Mouse (Mus musculus) thymus, adult 18-20 months (tissue): ENCODE measurements around the gene Cadps2.

ENCODE experiments used
- DNase-seq, 2 experiments: peaks; one replicate each; pipeline ENCODE4 v3.0.0; 2022; ENCODE audit warnings: mixed read lengths in 2 of 2

Gene Cadps2

DNA sequence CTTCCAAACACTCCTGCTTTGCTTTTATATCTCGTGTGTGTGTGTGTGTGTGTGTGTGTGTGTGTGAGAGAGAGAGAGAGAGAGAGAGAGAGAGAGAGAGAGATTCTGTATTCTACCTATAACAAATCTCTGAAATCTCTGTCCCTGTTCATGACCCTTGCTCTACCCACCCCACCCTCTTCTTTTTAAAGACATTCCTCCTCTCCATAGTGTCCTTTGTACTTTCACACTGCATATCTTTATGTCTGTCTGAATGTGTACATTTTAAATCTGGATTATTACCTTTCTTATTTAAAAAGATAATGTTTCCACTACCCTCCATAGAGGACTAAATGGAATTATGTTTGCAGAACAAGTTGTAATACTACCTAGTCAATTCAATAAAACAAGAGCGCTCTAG, 315.5 kb downstream of the Cadps2 start:
- DNase-seq = no peak

DNA sequence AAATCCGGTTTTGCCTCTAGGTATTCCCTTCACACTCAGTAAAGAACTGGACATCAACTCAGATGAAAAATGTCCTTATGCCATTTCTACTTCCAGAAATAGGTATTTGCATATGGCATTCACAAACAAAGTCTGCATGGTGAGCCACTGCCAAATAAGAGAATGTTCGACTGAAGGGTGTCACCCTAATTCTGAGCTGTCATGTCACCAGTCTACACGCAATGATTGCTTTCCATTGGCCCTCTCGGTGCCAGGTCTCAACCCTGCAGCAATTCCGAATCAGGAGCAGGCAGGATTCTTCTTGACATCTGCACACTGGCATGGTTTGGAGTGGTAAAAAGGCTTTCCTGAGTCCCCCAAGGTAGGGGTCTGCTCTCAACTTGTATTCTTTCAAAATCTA, 316.7 kb downstream of the Cadps2 start:
- DNase-seq = no peak

DNA sequence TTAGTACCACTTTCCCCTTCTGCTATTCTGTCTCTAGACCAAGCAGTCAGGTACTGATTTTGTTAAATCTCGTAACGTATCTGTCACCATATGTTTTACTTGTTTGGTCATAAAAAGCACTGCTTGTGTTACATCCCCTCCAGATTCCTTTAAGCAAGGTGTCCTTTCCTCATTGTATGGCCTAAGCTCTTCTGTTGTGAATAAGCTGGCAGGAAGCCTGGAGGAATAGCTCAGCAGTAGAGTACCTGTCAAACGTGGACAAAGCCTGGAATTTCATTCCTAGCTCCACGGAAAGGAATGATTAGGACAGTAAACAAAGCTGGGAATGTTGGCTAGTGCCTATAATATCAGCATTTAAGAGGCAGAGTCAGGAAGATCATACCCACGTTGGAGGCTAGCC, 340.6 kb downstream of the Cadps2 start:
- no peak for DNase-seq

DNA sequence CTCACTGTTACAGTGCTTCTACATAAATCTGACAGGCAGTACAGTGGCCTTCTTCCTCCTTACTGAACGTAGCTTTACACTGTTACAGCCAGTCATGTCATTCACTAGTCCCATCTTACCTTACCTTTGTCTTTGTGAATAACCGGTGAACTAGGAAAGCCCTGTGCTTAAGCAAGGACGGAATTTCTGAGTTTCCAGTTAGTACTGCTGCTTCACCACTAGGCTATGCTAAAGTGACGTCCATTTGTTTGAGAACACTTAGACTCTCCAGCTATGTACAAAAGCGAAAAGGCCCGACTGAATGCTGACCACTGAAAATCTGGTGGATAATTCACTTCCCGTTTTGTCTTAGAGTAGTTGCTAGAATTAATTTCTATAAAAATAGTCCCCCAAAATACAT, 347.4 kb downstream of the Cadps2 start:
- no peak for DNase-seq

DNA sequence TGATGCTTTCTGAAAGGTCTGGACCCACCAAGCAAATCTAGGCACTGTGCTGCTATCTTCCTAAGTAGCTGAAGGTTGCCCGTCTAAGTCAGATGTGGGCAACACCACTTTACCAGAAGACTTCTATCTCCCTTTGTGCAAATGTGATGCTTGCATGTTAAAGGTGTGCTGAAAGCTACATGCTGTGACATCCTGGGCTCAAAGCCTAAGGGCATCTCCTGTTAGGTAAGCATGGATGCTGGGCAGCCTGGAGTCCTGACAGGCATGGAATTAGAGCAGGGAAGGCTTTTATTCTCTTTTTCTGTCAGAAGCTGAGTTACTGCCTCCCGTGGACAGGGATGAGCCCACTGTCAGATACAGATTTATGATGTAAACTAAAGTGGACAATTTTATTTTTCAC, 348.8 kb downstream of the Cadps2 start:
- DNase-seq = no peak

DNA sequence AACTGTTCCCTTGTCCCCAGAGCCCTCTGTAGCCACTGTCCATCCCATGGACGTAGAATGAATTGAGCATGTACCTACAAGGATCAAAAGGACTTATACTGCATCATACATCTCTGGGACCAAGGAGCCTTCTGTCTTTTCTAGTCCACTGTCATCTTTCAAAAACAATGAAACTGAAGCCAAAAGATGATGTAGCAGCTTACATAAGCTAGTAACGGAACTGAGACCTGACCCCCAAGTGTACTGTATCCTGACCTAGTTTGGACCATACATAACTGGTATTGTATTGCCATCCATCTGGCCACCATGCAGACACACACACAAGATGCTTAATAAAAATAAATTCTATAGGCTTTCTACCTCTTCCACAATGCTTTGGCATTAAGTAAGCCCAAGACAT, 350.2 kb downstream of the Cadps2 start:
- no peak for DNase-seq

DNA sequence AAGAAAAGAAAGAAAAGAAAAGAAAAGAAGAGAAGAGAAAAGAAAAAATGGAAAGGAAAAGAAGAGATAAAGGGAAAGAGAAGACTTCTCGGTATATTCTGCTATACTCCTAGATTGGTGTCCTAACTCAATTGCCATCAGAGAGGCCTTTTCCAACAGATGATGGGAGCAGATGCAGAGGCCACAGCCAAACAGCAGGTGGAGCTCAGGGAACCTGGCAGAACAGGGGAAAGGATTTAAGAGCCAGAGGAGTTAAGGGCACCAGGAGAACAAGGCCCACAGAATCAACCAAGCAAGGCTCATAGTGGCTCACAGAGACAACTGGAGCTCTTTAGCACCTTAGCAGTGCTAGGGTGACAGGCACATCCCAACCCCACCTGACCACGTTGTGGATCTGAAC, 366.5 kb downstream of the Cadps2 start:
- DNase-seq = no peak

DNA sequence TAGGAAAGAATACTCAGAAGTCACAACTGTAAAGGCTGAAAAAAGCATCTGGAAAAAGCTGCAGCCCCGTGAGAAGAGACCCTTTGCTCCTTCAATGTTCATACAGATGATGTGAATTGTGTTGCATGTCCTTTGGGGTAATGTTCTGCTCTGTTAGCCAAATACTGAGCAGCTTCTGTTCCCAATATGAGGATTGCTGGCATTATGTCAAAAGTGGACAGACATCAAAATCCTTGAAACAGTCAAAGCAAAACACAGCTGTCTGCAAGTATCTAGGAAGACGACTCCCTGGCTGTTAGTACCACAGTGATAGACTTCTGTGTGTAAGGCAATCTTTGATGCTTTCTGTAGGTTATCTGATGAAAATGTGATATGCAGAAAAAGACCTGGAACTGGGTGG, 367.4 kb downstream of the Cadps2 start:
- DNase-seq = no peak

DNA sequence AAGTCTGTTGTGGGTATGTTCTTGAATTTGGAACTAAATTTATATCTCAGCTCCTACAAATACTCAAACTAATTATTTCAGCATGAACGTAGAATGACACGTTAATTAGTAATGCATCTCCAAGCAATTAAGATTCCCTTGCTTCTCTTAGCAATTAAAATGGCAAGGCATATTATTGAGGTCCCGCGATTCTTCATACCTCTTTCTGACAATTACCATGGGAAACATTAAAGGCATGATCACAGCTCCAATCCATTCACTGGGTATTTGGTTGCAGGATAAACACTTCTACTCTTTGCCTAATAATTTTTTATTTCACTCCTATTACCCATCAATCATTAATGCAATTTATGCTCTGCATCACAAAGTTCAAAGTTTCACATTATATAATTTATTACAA, 371.3 kb downstream of the Cadps2 start:
- no peak for DNase-seq

DNA sequence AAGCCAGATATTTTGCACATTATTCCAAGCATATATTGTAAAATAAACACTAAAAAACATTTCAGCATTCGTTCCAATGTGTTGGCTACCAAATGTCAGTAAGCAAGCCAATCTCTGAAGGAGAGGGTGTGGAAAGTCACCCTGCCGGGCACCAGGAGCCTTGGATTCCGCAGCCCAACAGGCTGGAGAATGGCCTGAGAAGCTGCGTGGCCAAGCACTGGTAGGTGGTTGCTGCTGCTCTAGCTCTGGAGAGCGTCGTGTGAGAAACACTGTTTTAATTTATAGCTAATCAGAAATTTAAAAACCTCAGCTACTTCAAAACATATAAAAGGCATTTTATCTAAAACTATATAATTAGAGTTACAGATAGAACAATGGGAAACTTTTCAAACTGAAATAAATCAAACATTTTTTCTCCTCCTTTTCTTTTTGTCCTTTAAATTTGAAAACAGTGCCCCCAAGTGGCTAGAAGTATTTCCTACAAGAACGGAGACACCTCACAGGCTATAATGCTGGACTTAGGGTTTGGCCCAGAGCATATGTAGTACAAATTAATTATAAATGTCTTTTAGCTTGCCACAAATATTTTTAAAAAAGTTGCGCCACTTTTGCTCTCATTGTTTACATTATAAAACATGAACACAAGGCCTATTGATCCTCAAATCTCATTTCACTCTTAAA, 376.5 kb downstream of the Cadps2 start:
- no peak for DNase-seq

DNA sequence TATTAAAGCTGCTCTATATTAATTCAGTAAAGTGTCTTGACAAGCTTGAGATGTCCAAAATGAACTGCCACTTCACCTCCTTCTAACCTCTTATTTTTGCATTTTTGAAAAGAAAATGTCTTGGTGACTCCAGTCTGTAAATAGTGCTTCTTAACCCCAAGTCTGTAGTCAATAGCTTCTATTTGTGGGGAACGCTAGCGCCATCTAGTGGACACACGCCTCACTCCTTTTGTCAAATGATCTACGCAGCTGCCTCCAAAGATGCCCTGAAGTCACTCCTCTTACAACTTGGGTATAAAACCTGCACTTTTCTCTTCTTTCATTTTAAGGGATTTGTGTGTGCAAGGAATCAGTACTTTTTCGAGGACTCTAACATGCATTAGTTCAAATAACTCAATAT, 381.5 kb downstream of the Cadps2 start:
- no peak for DNase-seq

DNA sequence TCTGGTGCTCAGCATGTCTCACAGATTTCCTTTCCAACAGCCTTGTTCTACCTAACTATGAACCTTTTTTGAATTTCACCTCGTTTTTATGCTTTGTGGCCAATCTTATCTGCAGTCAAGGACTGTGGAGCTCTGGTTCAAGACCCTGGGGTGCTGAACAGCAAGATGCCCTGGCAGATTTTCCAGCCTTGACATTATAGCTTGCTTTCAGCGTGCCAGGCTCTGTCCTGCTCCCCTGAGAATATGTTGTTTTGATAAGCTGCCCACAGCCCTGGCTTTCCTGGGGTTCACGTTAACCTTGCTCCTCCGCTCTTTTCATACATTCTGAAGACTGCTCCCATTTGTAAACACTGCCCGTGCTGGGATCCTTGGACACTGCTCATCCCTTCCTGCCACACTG, 385.3 kb downstream of the Cadps2 start:
- DNase-seq = no peak

DNA sequence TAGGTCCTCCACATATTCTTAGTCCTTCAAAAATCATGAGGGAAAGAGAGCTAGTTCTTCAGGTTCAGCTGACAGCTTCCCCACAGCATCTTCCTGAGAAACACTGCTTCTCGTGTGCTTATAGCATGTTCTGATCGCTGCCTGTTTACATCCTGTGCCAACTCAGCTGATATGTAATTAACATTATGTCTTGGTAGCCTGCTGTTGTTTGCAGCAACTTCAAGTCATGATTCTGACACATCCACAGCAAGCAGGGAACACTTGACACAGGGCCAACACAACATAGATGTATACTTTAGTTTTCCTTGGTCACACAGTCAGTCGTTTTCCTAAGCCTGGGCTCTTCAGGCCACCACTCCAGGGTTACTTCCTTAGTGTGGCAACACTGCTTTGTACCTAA, 399.3 kb downstream of the Cadps2 start:
- DNase-seq = no peak

DNA sequence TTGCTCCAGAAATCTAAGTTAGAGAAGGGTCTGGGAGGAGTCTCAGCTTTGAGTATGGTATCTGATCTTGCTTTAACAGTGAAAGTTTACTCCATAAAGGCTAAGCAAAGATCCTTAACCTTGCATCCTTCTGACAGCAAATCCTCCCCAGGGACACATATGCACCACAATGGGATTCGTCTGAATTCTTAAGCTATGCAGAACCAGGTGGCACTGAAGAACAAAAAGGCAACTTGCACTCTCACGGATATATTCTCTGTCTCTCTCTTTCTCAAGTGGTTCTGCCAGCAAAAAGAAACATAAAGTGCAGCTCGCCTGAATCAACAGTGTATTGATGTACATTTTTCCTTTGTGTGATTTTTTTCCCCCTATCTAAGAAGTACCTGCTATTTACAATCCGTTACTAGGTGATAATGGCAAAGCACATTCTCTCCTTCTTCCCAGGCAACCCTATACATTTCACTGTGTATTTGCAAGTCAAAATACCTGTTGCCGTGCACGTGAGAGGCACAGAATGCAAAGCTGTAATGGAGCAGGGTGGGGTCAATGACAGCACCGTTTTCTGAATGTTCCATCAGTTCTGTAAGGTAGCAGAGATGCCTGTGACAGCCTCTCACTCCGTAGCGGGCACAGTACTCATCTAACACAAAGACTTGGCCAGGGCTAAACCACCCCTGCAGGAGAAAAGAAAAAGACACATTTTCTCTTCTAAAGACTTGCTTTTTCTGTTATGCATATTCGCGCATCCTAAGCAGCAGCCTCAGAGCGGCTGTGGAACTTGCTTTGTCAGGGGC, 428.8 kb downstream of the Cadps2 start:
- DNase-seq = no peak

DNA sequence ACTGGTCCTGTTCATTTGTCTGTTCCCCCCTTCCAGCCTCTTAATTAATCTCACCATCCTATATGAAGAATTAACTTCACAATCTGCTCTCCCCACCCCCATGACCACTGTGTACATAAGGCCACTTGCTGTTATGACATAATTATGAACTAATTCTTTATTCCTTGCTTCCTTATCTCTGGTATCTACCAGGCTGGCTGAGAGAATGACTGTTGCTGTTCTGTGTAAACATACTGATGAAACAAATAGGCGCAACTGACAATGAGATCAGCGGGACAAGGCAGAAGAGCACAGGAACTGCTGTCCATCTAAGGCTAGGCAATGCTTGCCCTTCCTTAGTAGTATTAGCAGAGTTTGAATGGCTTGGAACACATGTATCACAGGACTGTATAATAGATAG, 445.1 kb downstream of the Cadps2 start:
- DNase-seq = no peak

DNA sequence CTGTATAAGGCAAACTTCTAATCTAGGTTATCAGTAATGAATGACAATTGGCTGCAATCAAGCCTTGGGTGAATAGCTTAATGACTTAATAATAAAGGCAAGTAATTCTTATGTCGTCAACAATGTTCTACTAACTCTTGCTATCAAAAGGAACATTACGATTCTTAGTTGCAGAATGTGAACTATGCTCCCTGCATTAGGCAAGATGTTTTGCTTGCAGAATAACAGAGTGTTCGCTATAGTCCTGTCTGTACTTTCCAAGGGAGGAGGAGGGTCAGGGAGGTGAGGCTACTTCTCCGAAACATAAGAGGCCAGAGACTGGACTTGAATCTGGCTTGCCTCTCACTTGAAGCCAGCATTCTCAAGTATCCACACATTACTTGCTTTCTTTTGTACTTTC, 446.5 kb downstream of the Cadps2 start:
- no peak for DNase-seq

DNA sequence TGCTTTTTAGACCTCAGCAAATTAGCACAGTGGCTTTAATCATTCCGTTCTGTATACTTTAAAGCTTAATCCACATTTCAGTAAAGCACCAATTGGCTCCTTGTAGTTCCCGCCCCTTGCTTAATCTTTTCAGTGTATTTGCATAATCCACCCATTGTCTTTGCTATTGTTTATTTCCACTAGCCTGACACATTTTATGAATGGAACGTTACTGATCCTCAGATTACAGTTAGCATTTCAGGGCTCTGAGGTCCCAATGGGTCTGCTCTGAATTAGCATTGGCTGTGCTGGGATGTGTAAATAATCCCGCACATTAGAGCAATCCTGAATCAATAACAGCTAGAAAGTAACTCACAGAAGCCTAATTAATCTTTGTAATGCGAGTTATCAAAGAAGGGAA, 452.5 kb downstream of the Cadps2 start:
- DNase-seq = no peak

DNA sequence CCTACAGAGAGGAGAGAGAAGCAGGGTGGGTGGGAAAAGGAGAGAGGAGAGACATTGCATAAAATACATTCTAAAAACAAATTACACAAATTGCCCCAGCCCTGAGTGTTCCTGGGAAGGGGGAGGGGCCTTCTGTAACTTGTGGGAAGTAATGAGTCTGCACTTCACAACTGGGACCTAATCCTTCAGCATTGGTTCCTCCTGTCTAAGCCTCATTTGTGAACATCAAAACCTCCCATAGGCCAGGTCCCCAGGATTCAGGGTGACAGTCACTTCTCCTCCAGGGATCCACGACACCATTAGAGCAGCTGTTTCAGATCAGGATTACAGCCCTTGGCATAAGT, 456.2 kb downstream of the Cadps2 start:
- no peak for DNase-seq

DNA sequence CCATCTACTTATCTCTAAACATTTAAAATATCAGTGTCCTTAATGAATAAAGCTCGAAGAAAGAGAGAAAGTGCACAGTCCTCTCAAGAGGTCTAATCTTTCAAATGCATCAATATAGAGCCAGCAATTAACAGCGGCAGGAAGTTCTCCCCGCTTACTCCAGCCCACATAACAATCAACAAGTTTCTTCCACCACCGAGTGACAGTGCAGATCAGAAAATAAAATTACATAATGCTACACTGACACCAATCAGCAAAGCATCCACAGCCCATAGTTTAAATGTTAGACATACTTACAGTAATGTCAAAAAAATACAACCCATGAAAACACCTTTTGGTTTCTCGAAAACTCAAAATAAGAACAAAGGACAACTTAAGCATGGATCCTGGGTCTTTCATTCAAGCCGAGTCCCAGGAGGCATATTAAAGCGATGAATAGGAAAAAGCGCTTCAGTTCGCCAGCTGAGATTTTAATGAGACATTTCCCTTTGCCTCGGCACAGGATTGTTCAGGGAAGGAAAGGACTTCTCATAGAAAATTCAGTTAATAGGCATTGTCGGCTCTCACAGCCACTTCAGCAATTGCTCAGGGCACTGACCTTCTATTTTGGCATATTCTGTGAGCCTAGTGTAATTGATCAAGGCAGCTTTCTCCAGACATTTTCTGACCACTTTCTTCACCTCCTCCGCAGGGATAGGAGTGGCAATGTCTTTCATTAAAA, 456.8 kb downstream of the Cadps2 start:
- DNase-seq = no peak

DNA sequence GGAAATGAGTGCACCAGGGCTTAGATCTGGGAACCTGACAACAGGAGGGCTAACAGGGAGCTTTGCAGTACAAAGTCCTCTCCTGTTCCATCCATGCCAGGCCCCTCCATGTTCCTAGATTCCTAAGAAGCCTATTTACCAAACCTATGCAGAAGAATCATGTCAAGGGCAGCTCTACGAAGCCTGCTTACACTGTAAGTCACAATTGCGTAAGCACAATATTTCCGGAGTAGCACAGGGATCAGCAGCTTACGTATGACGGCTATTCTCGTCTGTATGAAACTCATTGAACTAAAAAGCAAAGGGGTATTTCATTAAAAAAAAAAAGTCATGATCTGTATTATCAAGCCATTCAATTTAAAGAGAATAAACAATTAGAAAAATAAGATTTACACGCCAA, 462.9 kb downstream of the Cadps2 start:
- DNase-seq = no peak

DNA sequence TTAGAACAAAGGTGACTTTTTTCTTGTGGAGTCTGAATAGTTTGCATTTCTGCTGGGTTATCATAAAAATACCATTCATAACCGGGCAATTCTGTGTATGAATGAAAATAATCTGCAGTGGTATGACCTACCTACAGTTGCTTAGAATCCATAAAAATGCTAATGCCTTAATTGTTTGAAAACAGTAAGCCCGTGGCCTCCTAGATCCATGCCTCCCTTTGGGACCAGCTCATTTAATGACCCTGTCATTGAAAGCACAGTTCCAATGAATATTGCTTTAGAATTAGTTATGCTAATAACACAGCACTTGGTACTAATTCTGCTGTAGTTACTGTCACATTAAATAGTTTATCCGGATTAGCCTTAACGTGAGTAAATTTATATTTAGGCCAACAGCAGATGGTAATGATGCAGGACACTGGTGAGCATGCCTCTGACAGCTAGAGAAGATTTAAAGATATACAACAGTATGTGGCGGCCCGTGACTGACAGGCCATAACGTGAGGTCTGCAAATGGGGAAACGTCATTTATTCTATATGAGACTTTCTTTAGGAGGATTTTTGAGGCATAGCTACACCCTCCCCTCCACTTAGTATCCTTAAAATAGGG, 477.3 kb downstream of the Cadps2 start:
- DNase-seq = no peak

DNA sequence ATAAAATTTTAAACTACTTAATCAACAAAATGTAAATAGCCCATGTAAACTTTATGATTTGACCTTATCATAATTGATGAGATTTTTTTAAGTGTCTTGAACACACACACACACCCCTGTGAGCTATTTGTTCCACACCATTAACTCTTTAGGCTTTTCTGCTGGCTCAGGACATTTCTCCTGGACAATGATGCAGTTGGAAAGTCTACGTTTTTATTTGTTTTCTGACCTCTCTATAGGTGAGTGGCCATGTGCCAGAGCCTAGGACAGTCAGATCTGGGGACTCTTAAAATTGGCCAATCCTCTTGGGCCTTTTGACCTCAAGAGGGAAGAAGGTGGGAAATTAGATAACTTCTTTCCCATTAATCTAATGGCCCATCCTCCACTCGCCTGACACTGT, 478.6 kb downstream of the Cadps2 start:
- no peak for DNase-seq

DNA sequence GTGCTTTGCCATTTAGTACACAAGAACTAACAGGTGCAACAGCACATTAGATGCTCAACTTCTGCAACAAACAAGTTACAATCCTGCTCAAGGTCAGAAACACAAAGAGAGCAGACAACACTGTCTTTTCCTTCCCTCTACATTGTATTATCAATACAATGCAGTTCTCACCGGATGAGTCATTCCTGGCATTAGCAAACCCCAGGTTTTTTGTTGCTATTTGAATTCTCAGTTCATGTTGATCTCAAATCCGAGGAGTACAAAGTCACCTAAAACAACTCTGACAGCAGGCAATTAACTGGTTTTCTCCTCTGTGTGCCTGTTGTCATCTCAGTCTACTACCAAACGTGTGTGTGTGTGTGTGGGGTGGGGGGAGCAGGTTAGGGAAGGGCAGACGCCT, 483.1 kb downstream of the Cadps2 start:
- no peak for DNase-seq

DNA sequence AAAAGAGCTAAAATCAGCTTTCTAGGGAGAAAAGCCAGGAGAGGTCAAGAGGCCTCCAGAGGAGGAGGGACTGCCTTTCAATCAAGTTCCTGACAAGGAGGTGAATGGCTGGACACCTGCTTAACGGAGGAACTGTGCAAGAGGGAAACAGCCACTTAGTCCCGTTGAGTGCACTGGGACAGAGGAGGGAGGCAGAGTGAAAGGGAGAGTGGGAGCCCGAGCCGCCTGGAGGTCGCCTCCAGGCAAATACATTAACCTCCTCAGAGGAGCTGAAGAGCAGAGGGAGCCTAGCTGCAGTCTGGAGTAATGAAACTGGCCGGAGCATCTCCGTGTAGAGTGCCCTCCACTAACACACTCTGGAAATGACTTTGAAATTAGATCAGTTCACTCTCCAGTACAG, 485.7 kb downstream of the Cadps2 start:
- DNase-seq = no peak
